ENCODE assay signal across 21 mouse cellular contexts in the genomic region with DNA sequence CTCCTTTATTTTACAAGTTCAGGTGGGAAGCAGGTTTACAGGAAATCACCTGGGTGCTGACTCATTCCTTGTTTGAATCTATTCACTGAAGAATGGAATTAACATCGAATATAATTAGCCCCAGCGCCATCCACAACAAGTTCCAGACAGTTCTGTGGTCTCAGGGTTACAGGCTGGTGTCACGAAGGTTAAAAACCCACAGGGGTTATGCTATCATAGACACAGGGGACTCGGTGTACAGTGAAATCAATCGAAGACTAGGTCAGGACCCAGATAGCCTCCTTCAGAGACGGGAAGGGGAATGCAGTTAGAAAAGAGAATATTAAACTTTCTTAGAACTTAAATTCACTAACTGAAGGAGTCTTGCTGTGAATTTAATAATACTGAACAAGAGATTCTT.
"Had no signal": no experiment of that assay in that cellular context is flagged by ENCODE, and none has a peak within 500 bp of the region (broad histone marks: within the 10 kb centered on the region; RNA-seq: fewer than 3 reads in every experiment).

No protein-coding gene starts in this region.

- H3K4me3 ChIP-seq: heart, adult 2 months; heart, embryonic 13.5 days; heart, embryonic 15.5 days; hindbrain, embryonic 13.5 days; hindbrain, embryonic 15.5 days; kidney, embryonic 15.5 days; layer of hippocampus, adult 2 months; left cerebral cortex, adult 2 months; limb, embryonic 10.5 days; limb, embryonic 12.5 days had no signal

- H3K36me3 ChIP-seq: heart, embryonic 13.5 days; heart, embryonic 15.5 days; hindbrain, embryonic 13.5 days; hindbrain, embryonic 15.5 days; kidney, embryonic 15.5 days; limb, embryonic 10.5 days; limb, embryonic 12.5 days had no signal

- DNase-seq: gastrocnemius, postnatal 14 days; gastrocnemius, postnatal 36 days; heart, postnatal 14 days; heart, postnatal 36 days; kidney, adult 11 months; kidney, adult 2 months; kidney, adult 9 months; kidney, postnatal 14 days; kidney, postnatal 36 days had no signal

- H3K27ac ChIP-seq: heart, adult 2 months; heart, embryonic 13.5 days; heart, embryonic 15.5 days; hindbrain, embryonic 13.5 days; hindbrain, embryonic 15.5 days; hindbrain, postnatal 0 days; kidney, embryonic 15.5 days; kidney, postnatal 0 days; layer of hippocampus, adult 2 months; left cerebral cortex, adult 2 months; limb, embryonic 10.5 days; limb, embryonic 12.5 days had no signal

- H3K27me3 ChIP-seq: heart, embryonic 13.5 days; heart, embryonic 15.5 days; hindbrain, embryonic 13.5 days; hindbrain, embryonic 15.5 days; kidney, embryonic 15.5 days; limb, embryonic 12.5 days had no signal

- H3K4me1 ChIP-seq: heart, embryonic 13.5 days; heart, embryonic 15.5 days; hindbrain, embryonic 13.5 days; hindbrain, embryonic 15.5 days; kidney, embryonic 15.5 days; limb, embryonic 12.5 days had no signal
